Comparison of ENCODE assay signal across 12 mouse cellular contexts in genomic region chr17:88443186-88443585, GRCm38 (mm10). TPM values are rescaled to one million over a fixed set of nuclear protein-coding genes. Genes with fewer than 3 reads are reported as not detected.
DNase-seq lines count a peak whose midpoint lies in the region; ATAC-seq and TF ChIP-seq lines count a peak whose summit lies in the region.
"Had no signal": no experiment of that assay in that cellular context is flagged by ENCODE, and none has a peak within 500 bp of the region (broad histone marks: within the 10 kb centered on the region; RNA-seq: fewer than 3 reads in every experiment).

No protein-coding gene starts in this region.

- 0 out of 2 replicates have a peak overlapping the region, but pooled peaks have one; percentile 3 for H3K4me2 ChIP-seq in forebrain, embryonic 13.5 days
- no peak overlapping the region for H3K4me2 ChIP-seq in forebrain, embryonic 16.5 days (ENCODE audit: low read length)

- no peaks in the 10 kb centered on the region for H3K36me3 ChIP-seq in forebrain, embryonic 13.5 days (ENCODE audit: poor library complexity, severe bottlenecking)
- H3K36me3 ChIP-seq in forebrain, embryonic 16.5 days (ENCODE audit: control insufficient read depth, insufficient read depth), result no peaks in the 10 kb centered on the region
- no peaks in the 10 kb centered on the region for H3K36me3 ChIP-seq in spleen, adult 2 months (ENCODE audit: control insufficient read depth, insufficient read depth, low read length)

- H3K9me3 ChIP-seq in forebrain, embryonic 13.5 days (replicated peaks), result no peaks in the 10 kb centered on the region
- H3K9me3 ChIP-seq in forebrain, embryonic 16.5 days (ENCODE audit: control insufficient read depth, low read length), result no peaks in the 10 kb centered on the region

- H3K27me3 ChIP-seq in forebrain, embryonic 13.5 days, result peaks cover 7% of the 10 kb centered on the region; the same call in 1 of the 2 replicates
- no peaks in the 10 kb centered on the region for H3K27me3 ChIP-seq in forebrain, embryonic 16.5 days (replicated peaks; ENCODE audit: control insufficient read depth, insufficient read depth, low read length)
- H3K27me3 ChIP-seq in spleen, adult 2 months (ENCODE audit: control insufficient read depth, insufficient read depth, low read length), result no peaks in the 10 kb centered on the region

- H3K4me1 ChIP-seq in forebrain, embryonic 13.5 days, result peaks cover 12% of the 10 kb centered on the region
- H3K4me1 ChIP-seq in forebrain, embryonic 16.5 days (replicated peaks; ENCODE audit: control insufficient read depth, insufficient read depth, low read length), result no peaks in the 10 kb centered on the region
- H3K4me1 ChIP-seq in spleen, adult 2 months (ENCODE audit: control insufficient read depth, insufficient read depth, insufficient read length), result peaks cover 3% of the 10 kb centered on the region
- H3K4me1 ChIP-seq in embryonic fibroblast, embryonic 13.5 days (ENCODE audit: control insufficient read depth, insufficient read depth, low read length), result no peaks in the 10 kb centered on the region; the same call in 1 of the 2 replicates

- no peak overlapping the region for H3K9ac ChIP-seq in forebrain, embryonic 13.5 days
- H3K9ac ChIP-seq in forebrain, embryonic 16.5 days (replicated peaks; ENCODE audit: low read depth, low read length), result no peak overlapping the region

- ATAC-seq in forebrain, embryonic 13.5 days, result no peak
- no peak for ATAC-seq in forebrain, embryonic 16.5 days
- ATAC-seq: hindbrain, embryonic 16.5 days had no signal

- no peak for TF ChIP-seq CTCF in spleen, adult 2 months (IDR thresholded peaks at IDR 0.05; ENCODE audit: extremely low read depth, insufficient read depth, insufficient read length, insufficient replicate concordance)
- no peak for TF ChIP-seq CTCF in embryonic fibroblast, embryonic 13.5 days (IDR thresholded peaks at IDR 0.05; ENCODE audit: borderline replicate concordance, insufficient read depth, low read length)

- no peak overlapping the region for H3K4me3 ChIP-seq in forebrain, embryonic 13.5 days
- no peak overlapping the region for H3K4me3 ChIP-seq in forebrain, embryonic 16.5 days (replicated peaks; ENCODE audit: low read length)
- H3K4me3 ChIP-seq in spleen, adult 2 months (ENCODE audit: extremely low read depth, insufficient read depth, insufficient read length), result peak overlapping the region; percentile 12; the same call in 1 of the 2 replicates
- H3K4me3 ChIP-seq in embryonic fibroblast, embryonic 13.5 days (ENCODE audit: insufficient read depth, low read length), result peak overlapping the region; percentile 39
- H3K4me3 ChIP-seq: heart, adult 2 months had no signal

- no peak for DNase-seq in spleen, adult 2 months (ENCODE audit: low read depth in 1 of 2, low spot score in 2 of 2)
- no peak for DNase-seq in spleen, adult 12 weeks (ENCODE audit: low spot score)
- peak; percentile 34 for DNase-seq in naive thymus-derived CD4-positive, alpha-beta T cell, adult 2 months (ENCODE audit: low read depth)
- no peak for DNase-seq in frontal cortex, postnatal 10 days (ENCODE audit: low spot score in 2 of 2)
- DNase-seq in Muller cell, postnatal 12 days (ENCODE audit: inconsistent ontology term), result no peak
- DNase-seq: cerebellum, adult 11 months; heart, adult 2 months; left cerebral cortex, postnatal 4 days had no signal

- H3K27ac ChIP-seq in forebrain, embryonic 13.5 days, result no peak overlapping the region
- H3K27ac ChIP-seq in forebrain, embryonic 16.5 days (ENCODE audit: low read length), result no peak overlapping the region
- peak overlapping the region; percentile 38; the same call in 1 of the 2 replicates for H3K27ac ChIP-seq in spleen, adult 2 months (ENCODE audit: insufficient read depth, low read length)
- H3K27ac ChIP-seq in embryonic fibroblast, embryonic 13.5 days (ENCODE audit: insufficient read depth, low read length), result no peak overlapping the region
- H3K27ac ChIP-seq: heart, adult 2 months had no signal

- 83% methylated on average over 6 of the region's 6 CpGs for WGBS in forebrain, embryonic 13.5 days
- WGBS in forebrain, embryonic 16.5 days, result 86% methylated on average over 6 of the region's 6 CpGs
- WGBS in spleen, adult 2 months, result 71% methylated on average over 6 of the region's 6 CpGs

- no peak for TF ChIP-seq POLR2A in spleen, adult 2 months (IDR thresholded peaks at IDR 0.05; ENCODE audit: low read depth, low read length)
- TF ChIP-seq POLR2A in embryonic fibroblast, embryonic 13.5 days (IDR thresholded peaks at IDR 0.05; ENCODE audit: low read depth, low read length), result no peak

RNA-seq across cellular contexts. Expression of gene Foxn2, which starts 2.7 kb away (rescaled TPM):
- 11.2 and 11.5 TPM in 2 replicates for polyA plus RNA-seq in forebrain, embryonic 13.5 days (2015; fragmentation: Nextera tagmentation; extraction: Ambion mirVana)
- 11.6 and 13.0 TPM in 2 replicates for polyA plus RNA-seq in forebrain, embryonic 16.5 days (2015; fragmentation: Nextera tagmentation; extraction: Ambion mirVana)
- 5.3 and 7.0 TPM in 2 replicates for polyA plus RNA-seq in spleen, adult 2 months (2012; rRNA removed)
- polyA plus RNA-seq in embryonic fibroblast, embryonic 13.5 days (2011; ENCODE audit: insufficient read length, low read depth, missing spikeins), result 28.5 and 40.6 TPM in 2 replicates

Comparison
In these comparisons a context has a peak if more than half of its experiments do, and no peak if none do; other contexts are left out.
1. H3K4me3 ChIP-seq: peak in spleen, adult 2 months (single experiment) and embryonic fibroblast, embryonic 13.5 days (single experiment); none in forebrain, embryonic 13.5 days (single experiment) and forebrain, embryonic 16.5 days (single experiment).